Mouse (Mus musculus): ENCODE measurements around the gene Manba. TPM values are rescaled to one million over a fixed set of nuclear protein-coding genes. Genes with fewer than 3 reads are reported as not detected.

Gene Manba
- polyA plus RNA-seq, 1 experiment: 5.1 TPM

DNA sequence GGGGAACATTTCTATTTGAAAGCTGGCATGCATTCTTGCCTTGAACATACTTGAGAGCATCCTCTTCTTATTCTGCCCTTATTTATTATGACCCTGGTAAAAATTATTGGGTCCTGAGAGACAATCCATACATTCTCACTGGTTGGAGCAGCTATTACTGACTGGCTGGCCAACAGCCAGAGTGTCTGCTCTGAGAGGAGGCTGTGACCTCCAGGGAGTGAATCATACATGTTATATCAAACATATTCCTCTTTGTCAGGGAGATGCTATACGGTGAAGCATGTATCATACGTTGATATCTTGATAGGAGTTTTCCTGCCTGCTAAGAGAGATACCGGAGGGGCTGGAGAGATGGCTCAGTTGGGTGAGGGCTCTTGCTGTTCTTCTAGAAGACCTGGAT is 89.7 kb downstream of the Manba start:
- Histone ChIP-seq H3K27me3 (ENCODE audit: control insufficient read depth, insufficient read depth, low read length) (no peaks in the 10 kb centered on the region), H3K4me3 (ENCODE audit: extremely low read depth, insufficient read depth, insufficient read length) (no peak overlapping the region), H3K36me3 (ENCODE audit: control insufficient read depth, insufficient read depth, low read length) (peaks cover 4% of the 10 kb centered on the region), H3K27ac (ENCODE audit: insufficient read depth, low read length) (no peak overlapping the region), H3K4me1 (ENCODE audit: control insufficient read depth, insufficient read depth, insufficient read length) (peaks cover 13% of the 10 kb centered on the region; the same call in 1 of the 2 replicates)
- WGBS: 80% methylated on average over 3 of the region's 3 CpGs
- TF ChIP-seq POLR2A (IDR thresholded peaks at IDR 0.05; ENCODE audit: low read depth, low read length) (no peak), CTCF (IDR thresholded peaks at IDR 0.05; ENCODE audit: extremely low read depth, insufficient read depth, insufficient read length, insufficient replicate concordance) (no peak)
- no peak for DNase-seq (ENCODE audit: low read depth in 1 of 2, low spot score in 2 of 2)

DNA sequence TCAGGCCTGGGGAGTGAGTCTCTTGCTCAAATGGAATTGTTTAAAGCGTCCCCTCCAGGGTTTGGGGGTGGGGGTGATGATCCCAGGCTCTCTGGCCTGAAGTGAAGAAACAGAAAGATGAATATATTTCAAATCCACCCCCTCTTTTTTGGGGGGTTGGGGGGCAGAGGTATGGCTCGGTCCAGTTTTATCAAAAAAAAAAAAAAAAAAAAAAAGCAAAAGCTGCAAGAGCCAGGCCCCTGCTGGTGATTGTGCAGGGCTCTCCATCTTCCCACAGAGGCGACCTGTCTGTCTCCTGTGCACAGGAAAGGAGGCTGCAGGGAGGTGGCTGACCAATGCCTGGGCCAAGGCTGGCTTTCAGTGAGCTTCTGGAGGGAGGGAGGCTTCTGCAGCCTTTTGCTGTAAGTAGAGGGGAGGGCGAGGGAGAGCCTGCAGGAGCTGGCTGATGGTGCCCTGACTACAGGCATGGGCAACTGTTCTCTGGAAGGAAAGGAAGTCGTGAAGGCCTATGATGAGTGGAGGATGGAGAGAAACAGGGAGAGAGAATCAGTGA is 93.3 kb downstream of the Manba start:
- Histone ChIP-seq H3K27ac (ENCODE audit: insufficient read depth, low read length) (0 out of 2 replicates have a peak overlapping the region, but pooled peaks have one; percentile 2), H3K27me3 (ENCODE audit: control insufficient read depth, insufficient read depth, low read length) (no peaks in the 10 kb centered on the region), H3K36me3 (ENCODE audit: control insufficient read depth, insufficient read depth, low read length) (no peaks in the 10 kb centered on the region), H3K4me1 (ENCODE audit: control insufficient read depth, insufficient read depth, insufficient read length) (peaks cover 29% of the 10 kb centered on the region; the same call in 1 of the 2 replicates), H3K4me3 (ENCODE audit: extremely low read depth, insufficient read depth, insufficient read length) (no peak overlapping the region)
- DNase-seq (ENCODE audit: low read depth in 1 of 2, low spot score in 2 of 2): no peak
- 61% methylated on average over 5 of the region's 5 CpGs for WGBS
- TF ChIP-seq POLR2A (IDR thresholded peaks at IDR 0.05; ENCODE audit: low read depth, low read length) (no peak), CTCF (IDR thresholded peaks at IDR 0.05; ENCODE audit: extremely low read depth, insufficient read depth, insufficient read length, insufficient replicate concordance) (no peak)

DNA sequence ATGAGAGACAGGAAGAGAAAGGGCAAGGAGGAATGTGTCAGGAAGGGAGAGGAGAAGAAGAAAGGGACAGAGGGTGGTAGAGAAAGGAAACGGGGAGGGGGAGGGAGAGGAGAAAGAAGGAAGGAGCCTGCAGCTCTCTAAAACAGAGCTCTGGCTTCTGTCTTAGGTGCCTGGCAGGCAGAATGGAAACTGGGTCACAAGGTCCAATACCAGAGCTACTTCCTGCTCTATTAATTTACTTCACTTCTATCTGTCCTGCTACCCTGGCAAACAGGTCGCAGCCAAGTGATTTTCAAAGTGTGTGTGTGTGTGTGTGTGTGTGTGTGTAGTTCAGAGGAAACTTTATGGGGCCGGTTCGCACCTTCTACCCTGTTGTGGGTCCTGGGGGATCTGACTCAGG is 93.8 kb downstream of the Manba start:
- Histone ChIP-seq H3K27ac (ENCODE audit: insufficient read depth, low read length) (0 out of 2 replicates have a peak overlapping the region, but pooled peaks have one; percentile 2), H3K36me3 (ENCODE audit: control insufficient read depth, insufficient read depth, low read length) (peaks cover 3% of the 10 kb centered on the region), H3K4me1 (ENCODE audit: control insufficient read depth, insufficient read depth, insufficient read length) (peaks cover 29% of the 10 kb centered on the region; the same call in 1 of the 2 replicates), H3K4me3 (ENCODE audit: extremely low read depth, insufficient read depth, insufficient read length) (no peak overlapping the region), H3K27me3 (ENCODE audit: control insufficient read depth, insufficient read depth, low read length) (no peaks in the 10 kb centered on the region)
- 21% methylated on average over 4 of the region's 4 CpGs for WGBS
- no peak for TF ChIP-seq POLR2A (IDR thresholded peaks at IDR 0.05; ENCODE audit: low read depth, low read length)
- TF ChIP-seq CTCF (IDR thresholded peaks at IDR 0.05; ENCODE audit: extremely low read depth, insufficient read depth, insufficient read length, insufficient replicate concordance): no peak
- no peak for DNase-seq (ENCODE audit: low read depth in 1 of 2, low spot score in 2 of 2)

DNA sequence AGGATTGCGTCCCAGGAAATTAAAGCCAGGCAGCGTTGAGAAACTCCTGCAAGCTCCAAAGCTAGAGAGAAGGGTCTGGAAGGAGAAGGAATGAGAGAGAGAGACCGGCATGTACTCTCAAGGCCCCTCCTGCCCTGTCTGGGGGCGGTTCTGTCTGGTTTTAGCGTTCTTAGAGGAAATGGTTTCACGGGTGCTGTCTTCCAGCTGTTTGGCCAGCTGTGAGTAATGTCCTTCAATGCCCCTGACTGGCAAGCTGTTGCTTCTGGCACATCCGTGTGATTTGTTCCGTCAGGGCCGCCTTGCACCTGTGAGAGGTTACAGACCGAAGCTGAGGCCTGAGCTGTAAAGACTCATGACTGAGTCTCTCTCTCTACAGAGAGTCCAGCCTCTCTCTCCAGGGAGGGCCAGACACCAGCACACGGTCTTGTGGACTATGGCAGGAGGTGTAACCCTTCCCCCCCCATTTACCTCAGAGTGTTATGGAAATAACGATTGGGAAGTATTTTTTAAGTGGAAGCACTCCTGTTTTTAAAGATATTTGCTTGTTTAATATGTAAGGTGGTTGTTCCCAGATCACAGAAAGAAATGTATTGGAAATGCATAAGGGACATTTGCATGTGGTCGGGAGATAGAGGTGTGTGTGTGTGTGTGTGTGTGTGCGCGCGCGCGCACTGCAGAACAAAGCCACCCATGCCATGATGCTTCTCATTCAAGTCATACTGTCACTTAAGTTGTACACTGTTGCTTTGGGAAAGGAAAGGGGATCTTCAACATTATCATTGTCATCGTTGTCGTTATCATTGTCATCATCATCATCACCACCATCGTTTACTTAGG is 95.2 kb downstream of the Manba start:
- Histone ChIP-seq H3K4me1 (ENCODE audit: control insufficient read depth, insufficient read depth, insufficient read length) (peaks cover 29% of the 10 kb centered on the region; the same call in 1 of the 2 replicates), H3K27me3 (ENCODE audit: control insufficient read depth, insufficient read depth, low read length) (no peaks in the 10 kb centered on the region), H3K4me3 (ENCODE audit: extremely low read depth, insufficient read depth, insufficient read length) (no peak overlapping the region), H3K36me3 (ENCODE audit: control insufficient read depth, insufficient read depth, low read length) (peaks cover 11% of the 10 kb centered on the region), H3K27ac (ENCODE audit: insufficient read depth, low read length) (peak overlapping the region; percentile 72)
- 50% methylated on average over 21 of the region's 21 CpGs for WGBS
- DNase-seq (ENCODE audit: low read depth in 1 of 2, low spot score in 2 of 2): peak; percentile 32 to 49
- no peak for TF ChIP-seq POLR2A (IDR thresholded peaks at IDR 0.05; ENCODE audit: low read depth, low read length)
- TF ChIP-seq CTCF (IDR thresholded peaks at IDR 0.05; ENCODE audit: extremely low read depth, insufficient read depth, insufficient read length, insufficient replicate concordance): no peak

DNA sequence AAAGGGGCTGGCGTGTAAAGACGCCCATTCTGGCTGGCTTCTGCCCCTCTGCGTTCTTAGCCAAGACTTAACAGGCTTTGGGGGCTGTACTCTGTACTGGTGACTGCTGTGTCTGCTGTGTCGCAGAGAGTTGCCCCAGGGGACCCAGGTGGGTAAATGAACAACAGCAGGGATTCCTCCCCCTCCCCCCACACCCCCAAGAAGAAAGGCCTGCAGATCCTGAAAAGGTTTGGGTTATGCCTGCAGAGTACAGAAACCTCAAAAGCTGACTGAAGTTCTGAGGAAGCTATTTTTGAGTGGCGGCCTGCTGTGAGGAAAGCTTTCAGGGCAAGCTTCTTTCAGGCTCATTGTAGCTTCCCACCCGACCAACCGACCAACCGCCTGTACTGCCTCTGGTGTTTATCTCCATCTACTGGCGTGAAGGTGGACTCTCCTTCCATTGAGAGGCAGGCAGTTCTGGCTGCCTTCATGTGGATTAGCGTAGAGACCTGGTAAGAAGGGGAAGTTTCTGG is 96.3 kb downstream of the Manba start:
- WGBS: 18% methylated on average over 10 of the region's 10 CpGs
- peaks cover 29% of the 10 kb centered on the region; the same call in 1 of the 2 replicates for H3K4me1 ChIP-seq (ENCODE audit: control insufficient read depth, insufficient read depth, insufficient read length)
- no peak overlapping the region for H3K27ac ChIP-seq (ENCODE audit: insufficient read depth, low read length)
- H3K36me3 ChIP-seq (ENCODE audit: control insufficient read depth, insufficient read depth, low read length): peaks cover 14% of the 10 kb centered on the region
- no peak overlapping the region for H3K4me3 ChIP-seq (ENCODE audit: extremely low read depth, insufficient read depth, insufficient read length)
- no peak for TF ChIP-seq POLR2A (IDR thresholded peaks at IDR 0.05; ENCODE audit: low read depth, low read length)
- TF ChIP-seq CTCF (IDR thresholded peaks at IDR 0.05; ENCODE audit: extremely low read depth, insufficient read depth, insufficient read length, insufficient replicate concordance): peak; percentile 58; the same call in 1 of the 2 replicates
- H3K27me3 ChIP-seq (ENCODE audit: control insufficient read depth, insufficient read depth, low read length): no peaks in the 10 kb centered on the region
- DNase-seq (ENCODE audit: low read depth in 1 of 2, low spot score in 2 of 2): peak in 1 of 2 experiments; percentile 34

DNA sequence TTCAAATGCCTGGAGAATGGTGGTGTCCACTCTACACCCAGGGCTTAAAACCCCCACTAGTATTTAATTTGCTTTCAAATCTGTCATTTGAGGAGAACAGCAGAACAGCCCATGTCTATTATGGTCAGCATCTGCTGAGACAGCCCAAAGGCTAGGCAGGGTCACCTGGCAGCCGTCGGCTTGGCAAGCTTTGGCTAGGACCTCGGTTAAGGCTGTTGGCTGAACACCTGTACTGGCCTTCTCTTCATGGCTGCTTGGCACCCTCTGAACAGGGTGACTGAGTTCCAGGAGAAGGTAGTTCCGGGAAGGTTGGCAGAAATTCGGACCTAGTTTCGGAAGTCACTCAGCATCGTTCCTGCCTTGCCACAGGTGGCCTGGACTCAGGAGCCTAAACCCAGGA is 96.8 kb downstream of the Manba start:
- DNase-seq (ENCODE audit: low read depth in 1 of 2, low spot score in 2 of 2): no peak
- peaks cover 29% of the 10 kb centered on the region; the same call in 1 of the 2 replicates for H3K4me1 ChIP-seq (ENCODE audit: control insufficient read depth, insufficient read depth, insufficient read length)
- no peak overlapping the region for H3K27ac ChIP-seq (ENCODE audit: insufficient read depth, low read length)
- no peak overlapping the region for H3K4me3 ChIP-seq (ENCODE audit: extremely low read depth, insufficient read depth, insufficient read length)
- H3K27me3 ChIP-seq (ENCODE audit: control insufficient read depth, insufficient read depth, low read length): no peaks in the 10 kb centered on the region
- H3K36me3 ChIP-seq (ENCODE audit: control insufficient read depth, insufficient read depth, low read length): peaks cover 17% of the 10 kb centered on the region
- WGBS: 86% methylated on average over 7 of the region's 7 CpGs
- TF ChIP-seq CTCF (IDR thresholded peaks at IDR 0.05; ENCODE audit: extremely low read depth, insufficient read depth, insufficient read length, insufficient replicate concordance) (no peak), POLR2A (IDR thresholded peaks at IDR 0.05; ENCODE audit: low read depth, low read length) (no peak)

Data from spleen, adult 2 months (tissue).